Mouse (Mus musculus): ENCODE data around the gene Spg11.
"Not testable (repeated sequence)": the region's sequence is repeated elsewhere in the genome, so short reads cannot be mapped to it uniquely, and the experiment has no call there.

Gene Spg11

DNA sequence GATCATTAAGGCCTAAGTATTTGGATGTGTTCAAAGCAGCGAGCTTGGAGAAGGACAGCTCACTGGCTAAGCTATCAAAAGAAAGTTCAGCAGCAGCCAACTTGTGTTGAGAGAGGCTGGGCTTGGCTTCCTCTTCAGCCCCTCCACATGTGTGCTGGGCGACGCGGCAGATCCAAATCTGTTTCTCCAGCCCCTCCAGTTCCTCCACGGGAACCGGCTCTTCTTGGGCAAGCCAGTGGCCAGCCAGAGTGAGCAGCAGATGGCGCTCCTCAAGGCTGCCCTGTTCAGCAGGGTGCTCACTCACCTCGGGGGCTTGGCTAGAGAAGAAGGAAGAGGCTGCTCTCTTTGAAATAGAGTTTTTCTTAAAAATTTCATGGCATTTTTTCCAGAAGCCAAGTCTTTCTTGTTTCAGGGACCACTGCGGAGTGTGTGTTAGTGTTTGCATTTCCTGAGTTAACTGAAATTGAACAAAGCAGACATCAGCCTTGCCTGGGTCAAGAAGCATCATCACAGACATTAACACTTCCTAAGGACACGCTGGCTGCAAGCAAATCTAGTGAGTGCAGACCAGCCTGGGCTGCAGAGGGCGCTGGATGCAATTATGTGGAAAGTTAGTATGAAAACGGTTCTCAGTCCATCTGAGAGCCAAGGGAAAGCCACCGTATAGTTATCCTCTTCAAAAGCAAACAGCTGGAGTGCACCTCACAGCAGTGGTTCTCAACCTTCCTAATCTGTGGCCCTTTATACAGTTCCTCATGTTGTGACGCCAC, 52.8 kb downstream of the Spg11 start:
- DNase-seq (ENCODE audit: low spot score in 2 of 2): peak in 1 of 2 experiments; percentile 63

DNA sequence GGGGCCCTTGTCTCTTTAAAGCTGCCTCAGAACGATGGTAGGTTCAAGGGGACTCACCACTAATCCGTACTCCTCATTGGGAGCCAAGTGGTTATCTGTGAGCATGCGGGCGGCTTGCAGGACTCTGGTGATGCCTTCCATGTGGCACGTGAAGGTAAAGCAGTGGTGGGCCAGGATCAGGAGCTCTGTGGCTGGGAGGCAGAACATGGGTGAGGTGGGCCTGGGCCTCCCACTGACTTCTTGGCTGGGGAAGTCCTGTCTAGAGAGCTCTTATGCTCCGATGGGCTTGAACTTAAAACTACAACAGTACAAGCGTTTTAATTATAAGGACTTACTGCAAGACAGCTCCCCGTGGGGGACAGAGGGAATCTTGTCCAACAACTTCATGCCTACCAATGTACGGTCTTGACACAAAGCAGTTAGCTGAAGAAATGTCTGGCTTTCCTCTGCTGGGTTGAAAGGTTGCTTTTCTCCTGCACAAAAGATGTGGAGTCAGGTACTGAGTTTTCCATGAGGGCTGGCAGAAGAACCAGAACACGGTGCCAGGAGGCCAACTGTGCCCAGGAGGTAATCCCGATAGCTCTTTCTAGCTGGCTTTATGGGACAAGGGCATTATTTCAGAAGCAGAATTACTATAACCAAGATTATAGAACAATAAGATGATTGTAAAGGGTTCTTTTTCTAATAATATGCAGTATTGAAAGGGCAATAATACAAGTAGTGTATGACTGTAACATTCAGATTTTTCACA, 58.6 kb downstream of the Spg11 start:
- no peak for DNase-seq (ENCODE audit: low spot score in 2 of 2)

DNA sequence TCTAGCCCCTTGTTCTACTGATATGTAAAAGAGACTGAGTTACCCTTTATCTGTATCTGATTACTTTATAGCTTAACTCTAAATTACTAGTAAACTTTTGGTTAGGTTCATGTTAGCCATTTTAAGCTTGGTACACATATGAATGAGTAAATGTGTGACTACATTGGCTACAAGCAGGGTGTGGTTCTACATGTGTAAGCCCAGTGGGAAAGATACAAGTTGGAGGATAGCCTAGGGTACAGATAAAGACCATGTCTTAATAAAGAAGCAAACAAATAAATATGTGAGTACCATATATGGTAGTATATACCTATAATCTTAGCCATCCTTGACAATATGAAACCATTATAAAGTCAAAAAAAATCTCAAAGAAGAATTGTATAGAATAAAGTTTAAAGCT, 74.3 kb downstream of the Spg11 start:
- DNase-seq (ENCODE audit: low spot score in 2 of 2): no peak

DNA sequence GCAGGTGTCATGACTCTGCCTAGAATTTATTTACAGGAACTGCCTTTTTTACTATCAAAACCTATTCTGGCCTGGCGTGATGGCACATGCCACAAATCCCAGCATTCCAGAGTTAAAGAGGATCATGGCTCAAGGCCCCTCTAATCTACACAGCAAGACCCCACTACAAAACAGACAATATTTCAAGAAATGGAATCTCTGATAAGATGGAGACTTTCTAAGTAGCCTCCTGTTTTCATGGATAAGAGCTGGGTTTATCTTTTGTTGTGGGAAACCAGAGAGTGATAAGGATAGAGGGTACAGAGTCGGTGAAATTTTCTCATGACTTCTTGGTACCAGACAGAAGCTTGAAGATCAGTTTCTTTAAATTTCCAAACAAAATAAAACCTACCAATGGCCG, 82.1 kb downstream of the Spg11 start:
- no peak for DNase-seq (ENCODE audit: low spot score in 2 of 2)

DNA sequence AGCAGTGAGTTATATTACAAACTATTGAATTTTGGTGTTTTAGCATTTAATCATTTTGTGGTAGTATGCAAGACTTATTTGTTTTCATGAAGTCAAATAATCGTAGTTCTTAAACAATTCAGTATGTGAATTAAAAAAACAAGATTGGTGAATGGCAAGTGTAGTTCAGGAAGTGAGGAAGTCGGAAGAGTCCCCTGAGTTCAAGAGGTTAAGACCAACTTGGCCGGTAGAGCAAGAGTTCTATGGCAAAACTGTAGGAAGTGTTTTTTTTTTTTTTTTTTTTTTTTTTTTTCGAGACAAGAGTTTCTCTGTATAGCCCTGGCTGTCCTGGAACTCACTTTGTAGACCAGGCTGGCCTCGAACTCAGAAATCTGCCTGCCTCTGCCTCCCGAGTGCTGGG, 86.2 kb downstream of the Spg11 start:
- DNase-seq (ENCODE audit: low spot score in 2 of 2): no peak

DNA sequence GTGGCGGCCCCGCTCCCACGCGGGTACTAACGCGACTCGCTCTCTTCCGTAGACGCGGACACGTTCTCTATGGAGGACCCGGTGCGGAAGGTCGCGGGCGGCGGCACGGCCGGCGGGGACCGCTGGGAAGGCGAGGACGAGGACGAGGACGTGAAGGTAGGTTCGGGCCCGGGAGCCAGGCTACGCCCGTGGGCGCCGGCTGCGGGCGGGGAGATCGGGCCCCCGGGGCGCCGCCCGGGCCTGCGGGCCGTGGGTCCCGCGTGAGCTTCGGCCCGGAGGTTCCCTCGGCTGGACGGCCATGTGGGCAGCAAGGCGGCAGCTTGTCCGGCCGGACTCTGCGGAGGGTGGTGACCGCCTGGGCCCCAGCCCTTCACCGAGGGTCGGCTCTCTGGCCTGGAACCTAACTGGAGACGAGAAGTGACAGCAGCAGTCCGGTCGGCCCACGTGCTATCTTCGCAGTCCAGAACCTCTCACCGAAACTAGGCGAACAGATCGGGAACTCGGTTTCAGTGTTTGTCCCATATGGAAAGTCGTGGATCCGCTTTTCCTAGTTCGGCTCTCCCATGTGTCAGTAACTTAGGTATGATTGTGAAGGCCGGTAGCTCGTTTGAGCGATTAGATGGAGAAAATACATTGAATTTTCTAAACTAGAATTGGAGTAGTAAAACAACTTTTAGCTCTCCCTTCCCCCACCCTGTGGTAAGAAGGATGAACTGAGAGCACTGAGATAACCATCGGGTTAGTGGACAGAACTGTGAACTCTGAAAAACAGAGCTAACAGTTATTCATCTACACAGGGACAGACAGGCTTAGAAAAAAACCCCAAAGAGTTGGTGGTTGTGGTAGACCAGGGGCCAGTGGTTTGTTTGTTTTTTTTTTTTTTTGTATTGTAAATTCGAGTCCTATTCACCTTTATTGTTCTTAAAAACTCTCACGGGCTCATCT, 89.2 kb downstream of the Spg11 start:
- DNase-seq (ENCODE audit: low spot score in 2 of 2): peak in 1 of 2 experiments; percentile 59

DNA sequence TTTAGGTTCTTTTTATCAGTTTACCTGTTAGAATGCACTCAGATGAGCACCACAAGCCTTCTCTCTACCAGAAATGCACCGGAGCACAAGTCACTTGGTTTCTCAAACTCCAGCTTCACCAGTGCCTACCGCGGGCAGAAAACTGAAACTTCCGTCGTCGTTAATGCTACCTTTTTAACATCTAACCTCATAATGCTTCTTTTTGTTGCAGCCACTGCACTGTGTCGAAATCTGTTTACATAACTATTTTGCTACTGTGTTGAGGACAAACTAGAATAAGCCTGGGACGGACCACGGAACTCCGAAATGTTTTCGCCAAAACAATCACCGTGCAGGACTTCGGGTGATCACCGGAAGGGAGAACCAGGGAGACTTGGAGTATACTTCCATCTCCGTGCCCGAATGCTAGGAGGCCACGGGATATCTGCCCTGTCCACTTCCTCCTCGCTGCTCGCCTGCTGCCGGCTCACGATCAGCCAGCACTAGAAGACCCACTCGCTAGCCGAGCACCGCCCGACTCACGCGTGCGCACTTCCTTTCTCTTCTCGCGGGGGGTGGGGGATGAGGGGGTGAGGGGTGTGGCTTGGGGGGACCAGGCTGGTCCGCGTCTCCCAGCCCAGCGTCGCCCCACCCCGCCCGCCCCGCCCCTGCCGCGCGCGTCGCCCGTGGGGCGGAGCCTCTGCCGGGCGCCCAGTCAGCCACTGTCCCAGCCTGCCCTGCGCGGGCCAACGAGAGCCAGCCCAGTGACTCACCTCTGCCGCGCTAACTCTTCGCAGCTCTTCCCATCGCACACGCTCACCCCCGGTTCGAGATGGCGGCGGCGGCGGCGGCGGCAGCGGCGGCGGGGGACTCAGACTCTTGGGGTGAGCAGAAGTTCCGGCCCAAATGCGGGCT, 90.1 kb downstream of the Spg11 start, which contains the start of gene Eif3j1:
Eif3j1 (plus strand) TSS at position 685 of the 894 bp plus-strand sequence.
- peak; percentile 87 to 93 for DNase-seq (ENCODE audit: low spot score in 2 of 2)

DNA sequence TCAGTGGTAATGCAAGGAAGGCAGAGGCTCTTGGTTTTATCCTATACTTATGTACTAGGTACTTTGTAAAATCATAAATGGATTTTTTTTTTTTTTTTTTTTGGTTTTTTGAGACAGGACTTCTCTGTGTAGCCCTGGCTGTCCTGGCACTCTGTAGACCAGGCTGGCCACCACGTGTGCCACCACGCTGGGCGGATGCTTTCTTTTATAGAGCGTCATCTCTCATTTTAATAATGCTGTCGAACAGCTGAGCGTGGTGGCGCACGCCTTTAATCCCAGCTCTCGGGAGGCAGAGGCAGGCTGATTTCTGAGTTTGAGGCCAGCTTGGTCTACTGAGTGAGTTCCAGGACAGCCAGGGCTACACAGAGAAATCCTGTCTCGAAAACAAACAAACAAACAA, 91.1 kb downstream of the Spg11 start:
- not testable (repeated sequence) for DNase-seq (ENCODE audit: low spot score in 2 of 2)

DNA sequence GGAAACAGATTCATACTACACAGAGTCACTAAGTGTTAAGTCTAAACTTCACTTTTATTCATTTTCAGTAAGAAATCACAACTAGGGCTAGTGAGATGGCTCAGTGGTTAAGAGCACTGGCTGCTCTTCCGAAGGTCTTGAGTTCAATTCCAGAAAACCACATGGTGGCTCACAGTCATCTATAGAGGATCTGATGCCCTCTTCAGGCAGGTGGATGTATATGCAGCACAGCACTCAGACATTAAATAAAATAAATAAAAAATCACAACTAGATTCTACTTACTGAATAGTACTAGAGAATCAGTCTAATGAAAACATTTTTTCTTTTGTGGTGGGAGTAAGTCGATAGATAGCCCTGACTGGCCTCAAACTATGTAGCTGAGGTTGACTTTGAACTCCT, 95.9 kb downstream of the Spg11 start:
- no peak for DNase-seq (ENCODE audit: low spot score in 2 of 2)

DNA sequence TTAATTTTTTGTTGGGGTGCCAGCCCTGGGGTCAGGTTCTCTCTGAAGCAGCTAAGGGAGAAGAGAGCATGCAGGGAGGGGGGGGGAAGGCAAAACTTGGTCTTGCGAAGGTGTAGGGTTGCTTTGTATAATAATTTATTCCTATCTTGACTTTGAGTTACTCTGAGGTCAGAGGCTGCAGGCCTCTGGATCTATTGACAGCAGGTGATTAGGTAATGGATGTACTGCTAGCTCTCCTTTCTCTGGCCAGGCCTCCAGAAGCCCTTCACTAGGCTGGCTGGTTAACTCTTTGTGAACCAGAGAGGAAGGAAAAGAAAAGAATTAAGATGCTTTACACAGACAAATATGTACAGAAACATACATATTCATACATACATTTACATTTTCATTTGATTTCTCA, 99.5 kb downstream of the Spg11 start:
- DNase-seq (ENCODE audit: low spot score in 2 of 2): no peak

DNA sequence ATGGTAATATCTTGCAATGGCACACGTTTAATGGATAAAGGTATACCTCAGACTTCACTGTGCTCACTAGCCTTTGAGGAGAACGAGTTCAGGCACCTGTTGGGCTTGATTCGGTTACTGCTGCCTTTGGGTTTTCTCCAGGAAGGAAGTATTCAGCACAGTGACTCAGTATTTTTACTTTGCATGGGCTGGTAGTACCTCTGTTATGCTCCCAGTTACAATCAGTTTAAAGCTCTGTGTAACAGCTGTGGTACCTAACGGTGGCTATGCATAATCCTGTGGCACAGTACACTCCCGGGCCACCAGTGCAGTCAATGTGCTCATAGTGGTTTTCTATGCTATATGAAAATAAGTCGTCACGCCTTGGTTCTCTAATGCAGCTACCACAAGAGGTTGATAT, 106.7 kb downstream of the Spg11 start:
- no peak for DNase-seq (ENCODE audit: low spot score in 2 of 2)

DNA sequence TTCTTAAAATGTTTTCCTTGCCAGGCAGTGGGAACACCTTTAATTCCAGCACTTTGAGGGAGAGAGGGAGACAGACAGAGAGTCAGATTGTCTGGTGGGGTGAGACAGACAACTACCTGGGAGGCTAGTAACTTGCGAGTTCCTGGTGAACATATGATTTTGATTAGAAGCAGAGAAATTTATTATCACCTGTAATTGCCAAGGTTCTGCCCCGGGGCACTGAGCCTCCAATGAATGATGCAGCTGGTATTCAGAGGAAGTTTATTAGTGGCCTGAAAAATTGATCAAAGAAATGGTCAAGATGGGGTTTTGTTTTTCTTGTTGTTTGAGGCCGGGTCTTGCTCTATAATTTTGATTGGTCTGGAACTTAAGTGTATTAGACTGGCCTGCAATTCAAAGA, 109.4 kb downstream of the Spg11 start:
- DNase-seq (ENCODE audit: low spot score in 2 of 2): no peak

Data from urinary bladder, postnatal 4 days (tissue).